Mouse (Mus musculus) kidney, postnatal 4 days (tissue): Measurements from ENCODE around the gene Olfr30.
"Not testable (repeated sequence)": the region's sequence is repeated elsewhere in the genome, so short reads cannot be mapped to it uniquely, and the experiment has no call there.

Experiments
- DNase-seq, 2 experiments: peaks; one replicate each; pipeline ENCODE4 v3.0.0; 2021; ENCODE audit warnings: mixed read lengths in 2 of 2

The Olfr30 gene

DNA sequence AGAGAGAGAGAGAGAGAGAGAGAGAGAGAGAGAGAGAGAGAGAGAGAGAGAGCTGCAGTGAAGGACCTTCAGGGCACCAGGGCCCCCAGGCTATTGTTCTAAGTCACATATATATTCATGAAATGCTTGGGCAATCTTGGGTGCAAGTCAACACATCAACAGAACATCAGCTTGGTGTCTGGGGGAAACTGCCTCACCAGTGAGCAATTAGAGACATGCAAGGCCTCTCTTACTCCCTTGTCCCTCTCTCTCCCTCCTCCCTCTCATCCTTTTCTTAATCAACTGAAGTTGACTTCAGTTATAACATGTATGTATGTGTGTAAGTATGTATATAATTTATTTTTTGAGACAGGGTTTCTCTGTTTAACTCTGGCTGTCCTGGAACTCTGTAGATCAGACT, at the start of gene Olfr30:
Olfr30 (minus strand) TSS at position 101 of the 400 bp plus-strand sequence.
- no peak for DNase-seq

GRCm38 (mm10) chr11:58509058-58509457, 47.0 kb upstream of the Olfr30 start:
- not testable (repeated sequence) for DNase-seq

DNA sequence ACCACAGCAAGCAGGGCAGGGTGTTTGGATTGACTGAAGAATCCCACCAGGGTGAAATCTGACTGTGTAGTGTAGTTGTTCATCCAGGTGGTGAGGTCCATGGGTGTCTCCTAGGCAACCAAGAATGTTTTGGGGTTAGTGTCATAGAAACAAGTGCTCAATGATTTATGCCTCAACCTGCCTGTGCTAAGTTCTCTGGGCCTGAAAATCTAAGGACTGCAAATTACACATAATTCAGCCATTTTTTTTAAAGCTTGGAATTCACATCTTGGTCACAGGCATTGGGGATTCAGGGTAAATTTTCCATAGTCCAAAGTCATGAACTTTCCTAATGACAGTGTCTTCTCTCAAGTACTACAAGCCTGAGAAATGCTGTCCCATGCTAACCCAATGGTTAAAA, 40.4 kb upstream of the Olfr30 start, which contains the start of gene Olfr331:
Olfr331 (minus strand) TSS at position 101 of the 400 bp plus-strand sequence.
- DNase-seq, result not testable (repeated sequence)

DNA sequence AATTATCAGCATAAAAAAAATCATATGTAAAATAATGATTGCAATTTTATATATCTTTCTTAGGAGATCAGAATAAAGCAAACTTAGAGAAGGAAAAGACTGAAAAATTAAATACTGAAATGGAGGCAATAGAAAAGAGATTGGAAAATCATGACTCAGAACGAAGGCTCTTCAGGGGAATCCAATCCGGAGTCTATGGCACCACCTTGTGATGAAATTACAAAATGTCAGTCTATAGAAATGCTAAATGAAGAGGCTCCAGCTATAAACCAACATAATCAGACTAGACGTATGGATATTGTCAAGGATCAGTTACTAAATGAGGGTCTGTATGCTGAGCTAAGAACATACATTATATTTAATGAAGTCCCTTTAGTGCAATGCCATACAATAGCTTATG, 37.2 kb upstream of the Olfr30 start:
- DNase-seq, result no peak

GRCm38 (mm10) chr11:58498761-58499160, 36.7 kb upstream of the Olfr30 start:
- no peak for DNase-seq

- DNase-seq, result no peak
Observed at GRCm38 (mm10) chr11:58492455-58492854, 30.4 kb upstream of the Olfr30 start, which contains the start of gene Olfr332. Gene Olfr332 (minus strand): TSS chr11:58492555.

GRCm38 (mm10) chr11:58453592-58453991, 8.5 kb downstream of the Olfr30 start:
- no peak for DNase-seq

DNA sequence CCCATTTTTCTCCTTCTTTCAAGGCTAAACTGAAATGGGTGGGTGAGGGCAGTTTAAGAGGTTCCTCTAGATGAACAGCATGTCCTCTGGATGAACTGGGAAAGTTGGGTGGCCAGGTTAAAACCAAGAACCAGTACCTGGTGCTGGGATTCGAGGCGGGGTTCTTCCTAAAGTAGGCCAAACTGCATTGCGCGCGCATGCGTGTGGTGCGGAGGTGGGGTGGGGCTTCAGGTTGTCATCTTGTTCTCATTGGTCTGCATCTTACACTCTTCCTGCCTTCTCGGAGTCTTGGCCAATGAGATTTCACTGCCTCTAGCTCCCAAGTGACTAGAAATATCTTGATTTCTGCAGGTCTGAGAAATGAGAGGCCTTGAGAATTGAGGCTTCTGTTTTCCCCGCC, 9.3 kb downstream of the Olfr30 start, which contains the start of gene Lypd9:
Lypd9 (minus strand) TSS at position 165 of the 400 bp plus-strand sequence.
- no peak for DNase-seq

- DNase-seq, result no peak
Observed at GRCm38 (mm10) chr11:58437866-58438265, 24.2 kb downstream of the Olfr30 start.

- DNase-seq, result no peak
Observed at GRCm38 (mm10) chr11:58432259-58432658, 29.8 kb downstream of the Olfr30 start, which contains the start of gene Gm12253. Gene Gm12253 (plus strand): TSS chr11:58432559.

DNA sequence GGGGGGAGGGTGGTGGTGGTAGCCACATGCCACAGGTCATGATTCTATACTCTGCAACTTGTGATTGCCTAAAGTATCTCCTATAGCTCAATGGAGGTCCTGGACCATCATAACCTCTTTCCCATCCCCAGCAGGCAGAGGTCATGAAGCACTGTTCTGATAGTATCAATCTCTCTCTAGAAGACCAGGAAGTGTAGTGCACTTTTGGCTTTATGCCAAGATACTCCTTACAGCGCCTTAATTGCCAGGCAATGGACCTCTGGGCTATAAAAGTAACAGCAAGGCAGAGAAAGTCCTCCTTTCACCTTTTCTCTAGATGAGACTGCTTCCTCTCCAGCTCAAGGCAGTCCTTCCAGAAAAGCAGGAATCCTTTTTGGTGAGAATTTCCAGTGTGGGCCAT, 41.3 kb downstream of the Olfr30 start, which contains the start of gene 1810065E05Rik:
1810065E05Rik (plus strand) TSS at position 297 of the 400 bp plus-strand sequence.
- no peak for DNase-seq

GRCm38 (mm10) chr11:58418336-58418735, 43.7 kb downstream of the Olfr30 start:
- no peak for DNase-seq

DNA sequence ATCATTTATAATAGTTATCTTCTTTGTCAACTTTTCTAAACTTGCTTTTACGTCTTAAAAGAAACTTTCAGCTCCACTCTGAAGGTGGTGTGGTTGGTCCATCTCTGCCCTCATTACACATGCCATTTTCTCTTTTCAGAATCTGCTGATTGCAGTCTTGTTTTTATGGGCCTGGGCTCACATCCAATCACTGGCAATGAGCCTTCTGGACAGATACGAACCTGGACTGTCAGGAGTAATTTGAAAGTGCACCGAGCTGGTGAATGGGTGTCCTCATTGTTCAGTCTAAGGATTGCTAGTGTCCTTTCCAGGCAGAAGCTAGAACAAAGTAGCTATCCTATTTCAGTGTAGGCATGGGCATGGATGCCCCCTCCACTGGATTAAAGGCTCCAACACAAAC, 54.0 kb downstream of the Olfr30 start:
- no peak for DNase-seq
